Mouse (Mus musculus): ENCODE data around the gene Prima1. TPM values are rescaled to one million over a fixed set of nuclear protein-coding genes. Genes with fewer than 3 reads are reported as not detected.

The Prima1 gene
- polyA plus RNA-seq, 1 experiment from 2014 or later = 1.1 TPM

GRCm38 (mm10) chr12:103252901-103253434, 11.0 kb upstream of the Prima1 start:
- H3K9ac ChIP-seq = no peak overlapping the region
- H3K4me2 ChIP-seq (replicated peaks) = no peak overlapping the region
- H3K27me3 ChIP-seq (replicated peaks) = no peaks in the 10 kb centered on the region
- WGBS = 91% methylated on average over 8 of the region's 8 CpGs
- H3K4me3 ChIP-seq (replicated peaks) = no peak overlapping the region
- no peak for ATAC-seq
- H3K36me3 ChIP-seq = no peaks in the 10 kb centered on the region
- no peaks in the 10 kb centered on the region for H3K9me3 ChIP-seq
- no peaks in the 10 kb centered on the region; the same call in 1 of the 2 replicates for H3K4me1 ChIP-seq (replicated peaks)
- H3K27ac ChIP-seq = no peak overlapping the region

- H3K27ac ChIP-seq = no peak overlapping the region
- H3K4me3 ChIP-seq (replicated peaks) = no peak overlapping the region
- H3K9me3 ChIP-seq = no peaks in the 10 kb centered on the region
- no peaks in the 10 kb centered on the region for H3K36me3 ChIP-seq
- no peak overlapping the region for H3K9ac ChIP-seq
- ATAC-seq = no peak
- WGBS = 74% methylated on average over 5 of the region's 5 CpGs
- no peaks in the 10 kb centered on the region for H3K4me1 ChIP-seq (replicated peaks)
- no peaks in the 10 kb centered on the region for H3K27me3 ChIP-seq (replicated peaks)
- H3K4me2 ChIP-seq (replicated peaks) = no peak overlapping the region
Observed at GRCm38 (mm10) chr12:103251151-103251550, 9.2 kb upstream of the Prima1 start.

GRCm38 (mm10) chr12:103250333-103250732, 8.4 kb upstream of the Prima1 start:
- WGBS = 75% methylated on average over 6 of the region's 6 CpGs
- no peak overlapping the region for H3K4me2 ChIP-seq (replicated peaks)
- H3K27me3 ChIP-seq (replicated peaks) = no peaks in the 10 kb centered on the region; the same call in 1 of the 2 replicates
- H3K4me3 ChIP-seq (replicated peaks) = no peak overlapping the region
- ATAC-seq = no peak
- H3K4me1 ChIP-seq (replicated peaks) = no peaks in the 10 kb centered on the region
- no peak overlapping the region for H3K9ac ChIP-seq
- H3K36me3 ChIP-seq = no peaks in the 10 kb centered on the region
- H3K27ac ChIP-seq = no peak overlapping the region
- H3K9me3 ChIP-seq = no peaks in the 10 kb centered on the region

GRCm38 (mm10) chr12:103243041-103243440, 1.1 kb upstream of the Prima1 start:
- ATAC-seq = no peak
- Histone ChIP-seq H3K27me3 (replicated peaks) (peaks cover 21% of the 10 kb centered on the region), H3K9me3 (no peaks in the 10 kb centered on the region), H3K27ac (0 out of 2 replicates have a peak overlapping the region, but pooled peaks have one; percentile 83), H3K9ac (no peak overlapping the region), H3K36me3 (no peaks in the 10 kb centered on the region), H3K4me3 (replicated peaks) (peak overlapping the region; percentile 72), H3K4me1 (replicated peaks) (peaks cover 10% of the 10 kb centered on the region; the same call in 1 of the 2 replicates), H3K4me2 (replicated peaks) (peak overlapping the region; percentile 96)
- 10% methylated on average over 11 of the region's 11 CpGs for WGBS

- Histone ChIP-seq H3K9ac (peak overlapping the region; percentile 77), H3K4me1 (replicated peaks) (peaks cover 10% of the 10 kb centered on the region; the same call in 1 of the 2 replicates), H3K4me2 (replicated peaks) (peak overlapping the region; percentile 96), H3K36me3 (no peaks in the 10 kb centered on the region), H3K27ac (peak overlapping the region; percentile 83), H3K4me3 (replicated peaks) (peak overlapping the region; percentile 72), H3K9me3 (no peaks in the 10 kb centered on the region), H3K27me3 (replicated peaks) (peaks cover 21% of the 10 kb centered on the region)
- peak; percentile 77 for ATAC-seq
- 0% methylated on average over 34 of the region's 34 CpGs for WGBS
Observed at GRCm38 (mm10) chr12:103242591-103243025, 658 bp upstream of the Prima1 start.

- H3K4me3 ChIP-seq (replicated peaks) = peak overlapping the region; percentile 72
- no peaks in the 10 kb centered on the region for H3K9me3 ChIP-seq
- 13% methylated on average over 36 of the region's 36 CpGs for WGBS
- peak overlapping the region; percentile 77 for H3K9ac ChIP-seq
- peak; percentile 42 for ATAC-seq
- H3K4me2 ChIP-seq (replicated peaks) = peak overlapping the region; percentile 96
- peaks cover 21% of the 10 kb centered on the region for H3K27me3 ChIP-seq (replicated peaks)
- H3K4me1 ChIP-seq (replicated peaks) = peaks cover 10% of the 10 kb centered on the region; the same call in 1 of the 2 replicates
- peak overlapping the region; percentile 83 for H3K27ac ChIP-seq
- H3K36me3 ChIP-seq = no peaks in the 10 kb centered on the region
Observed at GRCm38 (mm10) chr12:103241311-103242082, 453 bp downstream of the Prima1 start.

DNA sequence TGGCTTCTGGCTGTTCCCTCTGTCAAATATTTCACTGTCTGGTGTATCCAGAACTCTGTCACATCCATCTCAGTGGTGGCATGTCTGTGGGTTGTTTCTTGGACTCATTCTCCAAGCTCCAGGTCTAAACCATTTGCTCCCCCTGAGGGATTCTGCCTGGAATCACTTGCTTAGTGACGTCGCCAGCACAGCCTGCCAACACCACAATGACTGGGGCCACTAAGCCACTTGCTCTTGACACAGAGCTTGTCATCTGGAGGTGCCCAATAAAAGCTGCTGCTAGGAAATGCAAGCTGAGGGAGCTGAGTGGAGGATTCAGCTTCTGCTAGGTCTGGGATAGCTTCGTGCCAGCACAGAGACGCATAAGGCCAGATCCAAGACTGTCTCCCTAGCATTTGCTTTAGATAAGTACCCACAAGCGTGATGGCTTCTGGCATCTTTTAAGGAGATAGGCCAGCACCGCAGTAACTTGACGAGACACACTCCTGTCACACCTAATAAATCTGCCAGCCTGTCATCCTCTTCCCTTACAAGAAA, 3.0 kb downstream of the Prima1 start:
- no peaks in the 10 kb centered on the region for H3K36me3 ChIP-seq
- peaks cover 21% of the 10 kb centered on the region for H3K27me3 ChIP-seq (replicated peaks)
- H3K4me3 ChIP-seq (replicated peaks) = no peak overlapping the region
- 41% methylated on average over 7 of the region's 7 CpGs for WGBS
- H3K27ac ChIP-seq = no peak overlapping the region
- H3K9ac ChIP-seq = no peak overlapping the region
- H3K4me1 ChIP-seq (replicated peaks) = peaks cover 10% of the 10 kb centered on the region; the same call in 1 of the 2 replicates
- H3K4me2 ChIP-seq (replicated peaks) = no peak overlapping the region
- no peaks in the 10 kb centered on the region for H3K9me3 ChIP-seq
- ATAC-seq = no peak

DNA sequence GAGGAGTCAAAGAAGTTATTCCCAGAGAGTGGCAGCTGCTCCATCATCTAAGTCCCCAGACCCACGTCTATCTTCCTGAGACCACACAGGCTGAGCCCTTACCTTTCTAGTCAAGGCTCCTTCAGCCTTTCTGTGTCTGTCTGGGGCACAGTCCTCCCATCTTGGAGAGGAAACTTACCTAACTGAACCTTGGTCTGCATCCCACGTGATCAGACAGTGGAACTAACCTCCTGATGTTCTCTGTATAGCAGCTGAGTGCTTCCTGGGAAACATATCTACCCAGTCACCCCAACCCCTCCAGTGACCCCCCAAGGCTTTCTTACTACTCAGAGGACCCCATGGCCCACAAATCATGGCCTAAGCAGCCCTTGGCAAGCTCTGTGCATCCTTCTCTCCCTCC, 6.1 kb downstream of the Prima1 start:
- peaks cover 8% of the 10 kb centered on the region for H3K27me3 ChIP-seq (replicated peaks)
- H3K4me2 ChIP-seq (replicated peaks) = no peak overlapping the region
- no peaks in the 10 kb centered on the region for H3K4me1 ChIP-seq (replicated peaks)
- WGBS = 75% methylated on average over 2 of the region's 2 CpGs
- no peak overlapping the region for H3K9ac ChIP-seq
- no peak overlapping the region for H3K4me3 ChIP-seq (replicated peaks)
- no peak for ATAC-seq
- no peak overlapping the region for H3K27ac ChIP-seq
- H3K36me3 ChIP-seq = no peaks in the 10 kb centered on the region
- no peaks in the 10 kb centered on the region for H3K9me3 ChIP-seq

DNA sequence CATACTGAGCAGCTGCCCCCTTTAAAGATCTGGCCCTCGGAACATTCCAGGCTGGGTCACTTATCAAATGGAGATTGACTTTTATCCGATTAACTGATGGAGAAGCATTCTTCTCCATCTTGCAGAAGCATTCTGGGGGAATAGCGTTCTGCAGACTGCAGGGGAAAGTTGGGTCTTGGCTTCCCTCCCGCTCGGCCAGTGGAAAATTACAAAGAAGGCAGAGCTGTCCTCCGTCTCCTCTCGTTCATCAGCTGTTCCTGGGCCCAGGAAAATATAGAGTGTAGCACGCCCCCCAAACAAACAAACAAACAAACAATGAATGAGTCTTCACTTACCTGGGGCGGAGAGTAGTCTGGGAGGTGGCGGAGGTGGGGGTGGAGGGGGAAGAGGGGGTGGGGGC, 6.7 kb downstream of the Prima1 start:
- 73% methylated on average over 10 of the region's 10 CpGs for WGBS
- no peak for ATAC-seq

GRCm38 (mm10) chr12:103229058-103229457, 12.9 kb downstream of the Prima1 start:
- Histone ChIP-seq H3K9ac (no peak overlapping the region), H3K4me1 (replicated peaks) (no peaks in the 10 kb centered on the region), H3K4me2 (replicated peaks) (no peak overlapping the region), H3K27me3 (replicated peaks) (no peaks in the 10 kb centered on the region), H3K4me3 (replicated peaks) (no peak overlapping the region), H3K27ac (no peak overlapping the region), H3K36me3 (no peaks in the 10 kb centered on the region), H3K9me3 (no peaks in the 10 kb centered on the region)
- 66% methylated on average over 4 of the region's 4 CpGs for WGBS
- no peak for ATAC-seq

More for the DNA sequence above, 6.7 kb downstream of the Prima1 start:
- Histone ChIP-seq H3K9me3 (no peaks in the 10 kb centered on the region), H3K4me2 (replicated peaks) (no peak overlapping the region), H3K4me1 (replicated peaks) (no peaks in the 10 kb centered on the region), H3K27me3 (replicated peaks) (peaks cover 3% of the 10 kb centered on the region; the same call in 1 of the 2 replicates), H3K27ac (no peak overlapping the region), H3K9ac (no peak overlapping the region), H3K36me3 (no peaks in the 10 kb centered on the region), H3K4me3 (replicated peaks) (no peak overlapping the region)

DNA sequence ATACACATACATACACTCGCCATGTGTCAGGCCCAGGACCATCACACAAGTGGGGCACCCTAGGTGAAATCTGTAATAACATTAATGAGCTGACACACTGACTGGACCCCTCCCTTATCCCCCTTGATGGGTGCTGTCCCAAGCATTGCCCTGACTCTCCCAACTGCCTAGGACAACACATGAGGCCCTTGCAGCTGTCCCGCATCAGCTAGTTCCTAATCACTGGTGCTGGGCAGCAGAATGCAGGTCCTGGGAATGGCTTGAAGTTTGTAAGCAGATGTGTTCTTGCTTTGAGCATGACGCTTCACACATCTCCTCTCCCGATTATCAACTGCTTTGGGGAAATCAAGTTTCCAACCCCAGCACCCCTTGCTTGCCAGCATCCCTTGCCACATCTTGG, 15.8 kb downstream of the Prima1 start:
- no peak overlapping the region for H3K27ac ChIP-seq
- no peaks in the 10 kb centered on the region for H3K27me3 ChIP-seq (replicated peaks)
- no peaks in the 10 kb centered on the region for H3K9me3 ChIP-seq
- ATAC-seq = no peak
- H3K4me2 ChIP-seq (replicated peaks) = no peak overlapping the region
- no peaks in the 10 kb centered on the region for H3K4me1 ChIP-seq (replicated peaks)
- no peaks in the 10 kb centered on the region for H3K36me3 ChIP-seq
- 79% methylated on average over 4 of the region's 4 CpGs for WGBS
- H3K9ac ChIP-seq = no peak overlapping the region
- H3K4me3 ChIP-seq (replicated peaks) = no peak overlapping the region

GRCm38 (mm10) chr12:103223671-103224070, 18.3 kb downstream of the Prima1 start:
- no peaks in the 10 kb centered on the region for H3K36me3 ChIP-seq
- no peak for ATAC-seq
- no peaks in the 10 kb centered on the region for H3K27me3 ChIP-seq (replicated peaks)
- H3K9me3 ChIP-seq = no peaks in the 10 kb centered on the region
- H3K9ac ChIP-seq = no peak overlapping the region
- no peak overlapping the region for H3K4me3 ChIP-seq (replicated peaks)
- no peaks in the 10 kb centered on the region for H3K4me1 ChIP-seq (replicated peaks)
- no peak overlapping the region for H3K27ac ChIP-seq
- H3K4me2 ChIP-seq (replicated peaks) = no peak overlapping the region
- 87% methylated on average over 9 of the region's 9 CpGs for WGBS
